In genomic region chr10:95180177-95180576, GRCm38 (mm10) we compare ENCODE assay signal across 13 mouse cellular contexts.
DNase-seq lines count a peak whose midpoint lies in the region; ATAC-seq and TF ChIP-seq lines count a peak whose summit lies in the region.
"Had no signal": no experiment of that assay in that cellular context is flagged by ENCODE, and none has a peak within 500 bp of the region (broad histone marks: within the 10 kb centered on the region; RNA-seq: fewer than 3 reads in every experiment).

No protein-coding gene starts in this region.

- peaks cover 5 to 15% of the 10 kb centered on the region in 2 experiments for H3K4me1 ChIP-seq in MEL (ENCODE audit: control insufficient read depth in 1 of 2, insufficient read depth in 2 of 2, low read length in 2 of 2)
- H3K4me1 ChIP-seq in liver, embryonic 12.5 days: peaks cover 14% of the 10 kb centered on the region
- peaks cover 2% of the 10 kb centered on the region; the same call in 1 of the 2 replicates for H3K4me1 ChIP-seq in small intestine, adult 2 months (ENCODE audit: control insufficient read depth, insufficient read depth, insufficient read length, low read length)
- peaks cover 13% of the 10 kb centered on the region for H3K4me1 ChIP-seq in forebrain, embryonic 12.5 days

- ATAC-seq in liver, embryonic 12.5 days: no peak
- no peak for ATAC-seq in forebrain, embryonic 12.5 days (ENCODE audit: low FRiP score)
- ATAC-seq: forebrain, embryonic 15.5 days had no signal

- H3K4me3 ChIP-seq in MEL (ENCODE audit: control insufficient read depth in 1 of 2, insufficient read depth in 1 of 2, low read depth in 2 of 2, low read length in 2 of 2): peak overlapping the region in 1 of 2 experiments; percentile 20; a peak in 3 of 4 replicates
- H3K4me3 ChIP-seq in liver, embryonic 12.5 days: no peak overlapping the region
- no peak overlapping the region for H3K4me3 ChIP-seq in small intestine, adult 2 months (ENCODE audit: low read depth, low read length)
- H3K4me3 ChIP-seq in forebrain, embryonic 12.5 days (replicated peaks): no peak overlapping the region
- H3K4me3 ChIP-seq: embryonic facial prominence, embryonic 15.5 days; forebrain, embryonic 15.5 days; limb, embryonic 10.5 days had no signal

- H3K27ac ChIP-seq in MEL (ENCODE audit: control insufficient read depth, low read depth, low read length): peak overlapping the region; percentile 37; the same call in 1 of the 2 replicates
- H3K27ac ChIP-seq in liver, embryonic 12.5 days: no peak overlapping the region
- 0 out of 2 replicates have a peak overlapping the region, but pooled peaks have one; percentile 46 for H3K27ac ChIP-seq in small intestine, adult 2 months (ENCODE audit: insufficient read depth, low read depth, low read length)
- H3K27ac ChIP-seq in forebrain, embryonic 12.5 days: no peak overlapping the region
- H3K27ac ChIP-seq: embryonic facial prominence, embryonic 15.5 days; forebrain, embryonic 15.5 days; limb, embryonic 10.5 days had no signal

- no peaks in the 10 kb centered on the region for H3K79me2 ChIP-seq in MEL (ENCODE audit: control insufficient read depth, insufficient read depth, low read length, poor library complexity)

- no peaks in the 10 kb centered on the region for H3K9me3 ChIP-seq in MEL (replicated peaks; ENCODE audit: insufficient read depth, low read length)
- no peaks in the 10 kb centered on the region for H3K9me3 ChIP-seq in liver, embryonic 12.5 days (replicated peaks)
- no peaks in the 10 kb centered on the region for H3K9me3 ChIP-seq in forebrain, embryonic 12.5 days
- H3K9me3 ChIP-seq: embryonic facial prominence, embryonic 15.5 days; forebrain, embryonic 15.5 days; limb, embryonic 10.5 days had no signal

- peak overlapping the region; percentile 34 for H3K4me2 ChIP-seq in liver, embryonic 12.5 days
- no peak overlapping the region for H3K4me2 ChIP-seq in forebrain, embryonic 12.5 days
- H3K4me2 ChIP-seq: embryonic facial prominence, embryonic 15.5 days; forebrain, embryonic 15.5 days had no signal

- TF ChIP-seq CTCF in MEL (IDR thresholded peaks at IDR 0.05 in 2 of 3, conservative IDR thresholded peaks at IDR 0.05 in 1 of 3; ENCODE audit: control insufficient read depth in 1 of 3, insufficient read depth in 1 of 3, low read depth in 2 of 3, low read length in 3 of 3, poor library complexity in 1 of 3, severe bottlenecking in 1 of 3): no peak
- TF ChIP-seq CTCF in small intestine, adult 2 months (IDR thresholded peaks at IDR 0.05; ENCODE audit: extremely low read depth, insufficient read length, insufficient replicate concordance, low read depth, low read length): no peak

- peak; percentile 43 to 61; a peak in 3 of 4 replicates for TF ChIP-seq EP300 in MEL (IDR thresholded peaks at IDR 0.05; ENCODE audit: low read depth in 1 of 2, low read length in 2 of 2)

- peak in 1 of 2 experiments; percentile 36; a peak in 1 of 4 replicates for TF ChIP-seq POLR2A in MEL (IDR thresholded peaks at IDR 0.05; ENCODE audit: control insufficient read depth in 1 of 2, insufficient read depth in 1 of 2, low read depth in 1 of 2, low read length in 2 of 2, poor library complexity in 1 of 2)
- TF ChIP-seq POLR2A in small intestine, adult 2 months (IDR thresholded peaks at IDR 0.05; ENCODE audit: low read depth, low read length): no peak

- DNase-seq in lung, postnatal 36 days: peak; percentile 33
- no peak for DNase-seq in lung, postnatal 10 days
- DNase-seq in MEL (ENCODE audit: low read depth, low spot score): peak; percentile 88
- DNase-seq in Muller cell, postnatal 12 days (ENCODE audit: inconsistent ontology term): no peak
- DNase-seq: heart, postnatal 36 days; kidney, adult 11 months; thymus, postnatal 14 days had no signal

- H3K36me3 ChIP-seq in MEL (ENCODE audit: control insufficient read depth in 1 of 2, insufficient read depth in 2 of 2, low read length in 2 of 2): peaks cover 0 to 18% of the 10 kb centered on the region in 2 experiments; a peak in 2 of 4 replicates
- H3K36me3 ChIP-seq in liver, embryonic 12.5 days: no peaks in the 10 kb centered on the region
- no peaks in the 10 kb centered on the region for H3K36me3 ChIP-seq in small intestine, adult 2 months (ENCODE audit: control insufficient read depth, insufficient read depth, low read length)
- H3K36me3 ChIP-seq in forebrain, embryonic 12.5 days (replicated peaks): no peaks in the 10 kb centered on the region
- H3K36me3 ChIP-seq: embryonic facial prominence, embryonic 15.5 days; forebrain, embryonic 15.5 days; limb, embryonic 10.5 days had no signal

- no peak for TF ChIP-seq RAD21 in MEL (IDR thresholded peaks at IDR 0.05; ENCODE audit: low read depth, low read length)

- WGBS in liver, embryonic 12.5 days (ENCODE audit: insufficient replicate concordance): 28% methylated on average over 8 of the region's 8 CpGs
- 78% methylated on average over 8 of the region's 8 CpGs for WGBS in small intestine, adult 2 months
- WGBS in forebrain, embryonic 12.5 days: 89% methylated on average over 8 of the region's 8 CpGs

- H3K9ac ChIP-seq in MEL (ENCODE audit: control insufficient read depth, low read depth, low read length, poor library complexity, severe bottlenecking): 0 out of 2 replicates have a peak overlapping the region, but pooled peaks have one; percentile 8
- H3K9ac ChIP-seq in liver, embryonic 12.5 days: no peak overlapping the region
- H3K9ac ChIP-seq in forebrain, embryonic 12.5 days: no peak overlapping the region
- H3K9ac ChIP-seq: embryonic facial prominence, embryonic 15.5 days; forebrain, embryonic 15.5 days had no signal

- H3K27me3 ChIP-seq in MEL (ENCODE audit: control insufficient read depth in 1 of 2, insufficient read depth in 2 of 2, low read length in 2 of 2): no peaks in the 10 kb centered on the region
- H3K27me3 ChIP-seq in liver, embryonic 12.5 days (replicated peaks): no peaks in the 10 kb centered on the region
- no peaks in the 10 kb centered on the region for H3K27me3 ChIP-seq in small intestine, adult 2 months (ENCODE audit: control insufficient read depth, insufficient read depth, low read length)
- 0 out of 2 replicates have a peak, but pooled peaks cover 4% of the 10 kb centered on the region for H3K27me3 ChIP-seq in forebrain, embryonic 12.5 days
- H3K27me3 ChIP-seq: embryonic facial prominence, embryonic 15.5 days; forebrain, embryonic 15.5 days had no signal

TF ChIP-seq in MEL, 35 proteins besides CTCF, POLR2A, EP300 and RAD21:
- TF ChIP-seq TCF12 (IDR thresholded peaks at IDR 0.05; ENCODE audit: low read depth, low read length) (0 out of 2 replicates have a peak, but pooled peaks have one; percentile 35), MAX (IDR thresholded peaks at IDR 0.05; ENCODE audit: low read length) (no peak), GATA1 (IDR thresholded peaks at IDR 0.05; ENCODE audit: low read depth, low read length) (peak; percentile 56), TAL1 (IDR thresholded peaks at IDR 0.05; ENCODE audit: low read length) (peak; percentile 72), ZKSCAN1 (IDR thresholded peaks at IDR 0.05; ENCODE audit: low read depth, low read length) (no peak), TBP (IDR thresholded peaks at IDR 0.05; ENCODE audit: low read depth, low read length) (0 out of 2 replicates have a peak, but pooled peaks have one; percentile 26), ETS1 (IDR thresholded peaks at IDR 0.05; ENCODE audit: low read depth, low read length) (peak; percentile 40; the same call in 1 of the 2 replicates), ELF1 (IDR thresholded peaks at IDR 0.05; ENCODE audit: low read depth, low read length) (0 out of 2 replicates have a peak, but pooled peaks have one; percentile 35), HCFC1 (IDR thresholded peaks at IDR 0.05; ENCODE audit: low read depth, low read length) (peak; percentile 41; the same call in 1 of the 2 replicates), USF2 (IDR thresholded peaks at IDR 0.05; ENCODE audit: borderline replicate concordance in 1 of 2, insufficient read depth in 1 of 2, low read depth in 1 of 2, low read length in 2 of 2) (no peak), MEF2A (IDR thresholded peaks at IDR 0.05; ENCODE audit: extremely low read depth, insufficient replicate concordance, low read depth, low read length, poor library complexity, severe bottlenecking) (no peak), ZNF384 (IDR thresholded peaks at IDR 0.05; ENCODE audit: low read depth, low read length) (peak; percentile 85), RCOR1 (IDR thresholded peaks at IDR 0.05; ENCODE audit: low read depth, low read length) (no peak), MAZ (IDR thresholded peaks at IDR 0.05; ENCODE audit: low read depth, low read length) (no peak), E2F4 (IDR thresholded peaks at IDR 0.05; ENCODE audit: borderline replicate concordance, low read depth, low read length) (no peak)
TF ChIP-seq in MEL: peak in this region for 8.

Comparison
In these comparisons a context has a peak if more than half of its experiments do, and no peak if none do; other contexts are left out.
1. DNase-seq: peak in lung, postnatal 36 days (single experiment) and MEL (single experiment); none in lung, postnatal 10 days (single experiment) and Muller cell, postnatal 12 days (single experiment).
2. H3K27ac ChIP-seq: peak in MEL (single experiment) and small intestine, adult 2 months (single experiment); none in liver, embryonic 12.5 days (single experiment) and forebrain, embryonic 12.5 days (single experiment).